Mouse (Mus musculus) heart, adult 18-20 months (tissue): ENCODE results near the gene Sfrp2. TPM values are rescaled to one million over a fixed set of nuclear protein-coding genes. Genes with fewer than 3 reads are reported as not detected.

Experiments
- DNase-seq, 2 experiments: peaks; one replicate each; pipeline ENCODE4 v3.0.0; 2021 to 2022; ENCODE audit warnings: mixed read lengths in 1 of 2
- total RNA-seq, 2 experiments: library from RNA; stranded (reverse); gene quantifications; 2 replicates each; pipeline ENCODE4 v1.2.3; 2021

Sfrp2 gene
- total RNA-seq, 2 experiments from 2014 or later, result 4.8 to 4.9 TPM

- no peak for DNase-seq
Measured at GRCm38 (mm10) chr3:83771160-83771869, 5.2 kb downstream of the Sfrp2 start.

- DNase-seq, result no peak
Measured at GRCm38 (mm10) chr3:83773281-83773680, 7.2 kb downstream of the Sfrp2 start.

- no peak for DNase-seq
Measured at GRCm38 (mm10) chr3:83775403-83775802, 9.3 kb downstream of the Sfrp2 start.

- no peak for DNase-seq
Measured at GRCm38 (mm10) chr3:83781460-83782222, 15.5 kb downstream of the Sfrp2 start.

- no peak for DNase-seq
Measured at GRCm38 (mm10) chr3:83783716-83784469, 17.8 kb downstream of the Sfrp2 start.

GRCm38 (mm10) chr3:83784726-83785125 lies 18.6 kb downstream of the Sfrp2 start:
- no peak for DNase-seq

GRCm38 (mm10) chr3:83787086-83787485 lies 21.0 kb downstream of the Sfrp2 start:
- DNase-seq, result no peak

GRCm38 (mm10) chr3:83787776-83788305 lies 21.7 kb downstream of the Sfrp2 start:
- no peak for DNase-seq

- no peak for DNase-seq
Measured at GRCm38 (mm10) chr3:83789651-83790451, 23.7 kb downstream of the Sfrp2 start.

GRCm38 (mm10) chr3:83791444-83791843 lies 25.3 kb downstream of the Sfrp2 start:
- no peak for DNase-seq

- DNase-seq, result no peak
Measured at GRCm38 (mm10) chr3:83797098-83797497, 31.0 kb downstream of the Sfrp2 start.

- DNase-seq, result peak; percentile 54 to 78
Measured at GRCm38 (mm10) chr3:83797828-83798227, 31.7 kb downstream of the Sfrp2 start.

GRCm38 (mm10) chr3:83799486-83799885 lies 33.4 kb downstream of the Sfrp2 start:
- no peak for DNase-seq

GRCm38 (mm10) chr3:83801649-83802155 lies 35.6 kb downstream of the Sfrp2 start:
- DNase-seq, result no peak

GRCm38 (mm10) chr3:83808483-83808882 lies 42.4 kb downstream of the Sfrp2 start:
- DNase-seq, result no peak

GRCm38 (mm10) chr3:83811987-83812386 lies 45.9 kb downstream of the Sfrp2 start:
- peak in 1 of 2 experiments; percentile 17 for DNase-seq

- no peak for DNase-seq
Measured at GRCm38 (mm10) chr3:83812863-83813262, 46.7 kb downstream of the Sfrp2 start.

GRCm38 (mm10) chr3:83816372-83816925 lies 50.3 kb downstream of the Sfrp2 start:
- no peak for DNase-seq

- DNase-seq, result no peak
Measured at GRCm38 (mm10) chr3:83823774-83824173, 57.7 kb downstream of the Sfrp2 start.
